Mouse (Mus musculus): ENCODE measurements around the gene Egfr. TPM values are rescaled to one million over a fixed set of nuclear protein-coding genes. Genes with fewer than 3 reads are reported as not detected.

Egfr gene
- polyA plus RNA-seq, 1 experiment, result 5.0 TPM

DNA sequence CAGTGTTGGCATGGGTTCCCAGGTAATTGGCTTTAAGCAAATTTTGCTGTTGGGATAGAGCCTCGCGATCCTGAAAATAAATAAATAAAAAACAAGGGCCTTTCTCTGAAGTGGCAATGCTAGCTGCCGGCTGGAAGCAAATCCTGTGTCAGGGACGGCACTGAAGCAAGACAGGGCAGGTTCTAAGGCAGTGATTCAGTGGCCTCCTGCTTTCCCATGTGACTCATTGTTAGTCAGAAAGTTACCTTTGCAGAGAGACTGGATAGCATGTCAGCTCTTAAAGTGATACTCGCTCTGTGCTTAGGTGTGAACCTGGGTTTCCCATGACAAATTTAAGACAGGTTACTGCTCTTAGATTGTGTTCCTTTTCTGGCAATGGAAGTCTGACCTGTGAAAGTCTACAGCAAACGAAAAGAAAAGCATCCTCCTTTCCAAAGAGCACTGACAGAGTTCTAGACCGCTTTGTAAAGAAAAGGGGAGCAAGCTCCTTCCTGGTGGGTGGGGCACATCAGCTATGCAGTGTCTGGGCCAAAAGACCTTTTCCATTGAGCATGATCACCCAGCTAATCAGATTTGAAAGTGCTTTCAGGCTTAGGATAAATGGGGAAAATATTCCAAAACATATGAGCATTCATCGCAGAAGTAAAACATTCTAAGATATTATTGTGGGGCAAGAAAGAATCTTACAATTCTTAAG is 78.7 kb downstream of the Egfr start:
- no peak for DNase-seq (ENCODE audit: low read depth)
- TF ChIP-seq POLR2A (IDR thresholded peaks at IDR 0.05; ENCODE audit: borderline replicate concordance, extremely low read depth, insufficient read depth, insufficient read length, poor library complexity, severe bottlenecking), result no peak
- TF ChIP-seq CTCF (IDR thresholded peaks at IDR 0.05; ENCODE audit: borderline replicate concordance, extremely low read depth, insufficient read depth, insufficient read length), result no peak

DNA sequence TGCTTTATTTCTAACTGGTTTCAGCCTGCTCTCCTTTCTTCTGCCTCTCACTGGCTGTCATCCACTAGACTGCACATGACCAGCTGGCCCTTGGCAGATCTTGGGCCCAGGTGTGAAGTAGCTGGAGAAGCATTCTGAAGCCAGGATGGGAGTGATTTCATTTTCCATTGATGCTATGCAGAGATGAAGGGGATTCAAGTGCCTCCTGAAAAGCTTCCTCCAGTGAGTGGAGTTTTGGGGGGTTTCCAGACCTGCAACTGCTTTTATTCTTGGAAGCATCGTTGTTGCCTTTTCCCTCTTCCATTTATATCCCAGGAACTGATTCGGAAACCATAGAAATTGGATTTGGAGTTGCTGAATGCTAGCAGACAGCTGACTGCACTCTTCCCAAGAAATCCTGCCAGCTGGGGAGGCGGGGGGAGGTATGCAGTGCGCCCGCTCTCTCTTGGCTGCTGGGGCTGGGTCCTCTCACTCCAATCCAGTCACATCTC is 80.0 kb downstream of the Egfr start:
- no peak for TF ChIP-seq CTCF (IDR thresholded peaks at IDR 0.05; ENCODE audit: borderline replicate concordance, extremely low read depth, insufficient read depth, insufficient read length)
- TF ChIP-seq POLR2A (IDR thresholded peaks at IDR 0.05; ENCODE audit: borderline replicate concordance, extremely low read depth, insufficient read depth, insufficient read length, poor library complexity, severe bottlenecking), result no peak
- peak; percentile 77 for DNase-seq (ENCODE audit: low read depth)

DNA sequence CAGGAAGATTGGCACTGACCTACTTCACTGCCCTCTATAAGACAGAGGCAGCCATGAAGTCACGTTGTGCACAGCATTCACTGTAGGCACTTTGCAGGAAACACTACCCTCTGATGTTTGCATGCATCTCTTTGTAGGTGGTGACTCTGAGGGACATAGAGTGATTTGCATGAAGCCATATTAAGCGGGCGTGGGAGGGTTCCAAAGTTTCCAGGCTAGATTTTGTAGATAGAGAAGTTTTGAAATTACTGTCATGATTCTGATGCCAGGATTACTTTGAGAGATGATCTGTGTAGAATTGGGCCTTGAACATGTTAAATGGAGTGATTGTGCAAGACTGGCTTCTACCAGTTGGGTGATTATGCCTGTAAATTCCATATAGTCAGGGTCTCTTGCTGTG is 86.8 kb downstream of the Egfr start:
- TF ChIP-seq CTCF (IDR thresholded peaks at IDR 0.05; ENCODE audit: borderline replicate concordance, extremely low read depth, insufficient read depth, insufficient read length) (no peak), POLR2A (IDR thresholded peaks at IDR 0.05; ENCODE audit: borderline replicate concordance, extremely low read depth, insufficient read depth, insufficient read length, poor library complexity, severe bottlenecking) (no peak)
- DNase-seq (ENCODE audit: low read depth), result no peak

DNA sequence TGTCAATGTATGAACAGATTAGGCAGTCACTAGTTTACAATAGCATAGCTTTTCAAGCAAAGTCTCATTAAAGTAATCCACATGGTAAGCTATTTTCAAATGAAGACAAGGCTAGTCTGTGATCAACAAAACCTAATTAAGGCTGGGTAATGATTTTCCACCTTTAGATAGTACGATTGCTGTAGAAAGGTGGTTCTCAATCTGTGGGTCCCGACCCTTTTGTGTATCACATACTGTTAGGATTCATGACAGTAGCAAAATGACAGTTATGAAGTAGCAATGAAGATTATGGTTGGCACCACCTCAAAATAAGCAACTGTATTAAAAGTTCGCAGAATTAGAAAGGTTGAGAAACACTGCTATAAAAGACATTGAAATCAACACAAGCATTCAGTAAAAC is 90.9 kb downstream of the Egfr start:
- TF ChIP-seq CTCF (IDR thresholded peaks at IDR 0.05; ENCODE audit: borderline replicate concordance, extremely low read depth, insufficient read depth, insufficient read length) (no peak), POLR2A (IDR thresholded peaks at IDR 0.05; ENCODE audit: borderline replicate concordance, extremely low read depth, insufficient read depth, insufficient read length, poor library complexity, severe bottlenecking) (no peak)
- no peak for DNase-seq (ENCODE audit: low read depth)

DNA sequence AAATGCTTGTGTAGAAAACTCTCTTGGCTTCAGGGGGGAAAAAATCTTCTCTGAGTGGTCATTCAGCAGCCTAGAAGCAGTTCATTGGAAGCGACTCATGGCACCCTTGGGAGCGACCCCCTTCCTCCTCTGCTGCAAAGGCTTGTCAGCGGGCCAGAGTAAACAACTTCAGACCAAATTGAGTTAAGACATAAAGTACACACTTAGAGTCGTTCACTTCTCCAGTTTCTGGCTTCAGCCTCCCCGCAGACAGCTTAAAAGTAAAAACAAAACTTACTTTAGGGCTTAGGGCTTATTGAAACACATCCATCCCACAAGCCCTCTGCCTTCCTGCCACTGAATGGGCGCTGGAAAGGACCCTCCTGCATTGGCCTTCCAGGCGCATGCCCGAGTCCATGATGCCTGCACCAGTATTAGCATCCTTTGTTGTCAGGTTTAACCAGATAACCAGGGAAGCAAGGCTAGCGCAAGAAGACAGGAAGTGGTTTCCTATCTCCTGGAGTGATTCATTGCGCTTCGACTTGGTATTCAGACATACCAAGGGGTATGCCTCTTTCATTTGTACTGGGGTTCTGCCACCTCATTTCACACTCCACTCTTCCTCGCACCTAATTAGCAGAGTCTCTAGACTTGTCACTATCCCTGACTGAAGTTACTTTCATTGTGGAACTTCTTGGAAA is 92.0 kb downstream of the Egfr start:
- peak; percentile 35 for DNase-seq (ENCODE audit: low read depth)
- TF ChIP-seq CTCF (IDR thresholded peaks at IDR 0.05; ENCODE audit: borderline replicate concordance, extremely low read depth, insufficient read depth, insufficient read length) (no peak), POLR2A (IDR thresholded peaks at IDR 0.05; ENCODE audit: borderline replicate concordance, extremely low read depth, insufficient read depth, insufficient read length, poor library complexity, severe bottlenecking) (no peak)

DNA sequence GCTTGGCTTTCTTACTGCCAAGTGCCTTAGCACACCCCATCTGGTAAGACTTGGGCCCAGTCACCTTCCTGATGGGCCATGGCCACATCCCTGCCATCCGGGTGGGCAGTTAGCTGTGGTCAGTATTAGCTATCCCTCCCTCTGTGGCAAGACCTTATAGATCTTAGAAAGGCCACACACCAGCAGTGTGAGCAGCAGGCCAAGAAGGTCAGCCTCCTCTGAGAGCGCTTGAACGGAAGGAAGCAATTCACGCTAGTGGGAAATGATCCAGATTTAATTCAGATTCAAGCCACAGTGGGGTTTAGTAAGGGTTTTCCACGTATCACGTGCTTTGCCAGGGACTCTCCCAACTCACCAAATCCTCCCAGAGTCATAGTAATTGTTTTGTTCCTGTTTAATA is 96.9 kb downstream of the Egfr start:
- no peak for TF ChIP-seq CTCF (IDR thresholded peaks at IDR 0.05; ENCODE audit: borderline replicate concordance, extremely low read depth, insufficient read depth, insufficient read length)
- peak; percentile 22 for DNase-seq (ENCODE audit: low read depth)

DNA sequence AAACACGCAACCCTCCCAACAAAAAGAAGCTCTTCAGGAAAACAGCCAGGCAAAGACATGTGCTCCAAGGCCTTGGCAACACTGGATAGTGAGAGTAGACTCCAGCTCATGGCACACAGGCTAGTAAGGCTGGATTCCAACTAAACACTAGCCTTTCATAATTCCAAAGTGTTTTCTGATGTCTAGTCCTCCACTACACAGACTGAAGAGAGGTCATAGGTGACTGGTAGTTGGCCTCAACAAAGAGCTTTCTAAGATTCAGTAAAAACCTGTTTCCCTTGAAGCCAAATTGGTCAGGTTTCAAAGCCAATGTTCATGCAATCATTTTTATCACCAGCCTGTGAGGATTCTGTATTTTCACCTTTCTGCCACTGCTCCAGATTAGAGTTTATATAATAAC is 99.4 kb downstream of the Egfr start:
- no peak for TF ChIP-seq POLR2A (IDR thresholded peaks at IDR 0.05; ENCODE audit: borderline replicate concordance, extremely low read depth, insufficient read depth, insufficient read length, poor library complexity, severe bottlenecking)
- TF ChIP-seq CTCF (IDR thresholded peaks at IDR 0.05; ENCODE audit: borderline replicate concordance, extremely low read depth, insufficient read depth, insufficient read length), result no peak
- DNase-seq (ENCODE audit: low read depth), result no peak

DNA sequence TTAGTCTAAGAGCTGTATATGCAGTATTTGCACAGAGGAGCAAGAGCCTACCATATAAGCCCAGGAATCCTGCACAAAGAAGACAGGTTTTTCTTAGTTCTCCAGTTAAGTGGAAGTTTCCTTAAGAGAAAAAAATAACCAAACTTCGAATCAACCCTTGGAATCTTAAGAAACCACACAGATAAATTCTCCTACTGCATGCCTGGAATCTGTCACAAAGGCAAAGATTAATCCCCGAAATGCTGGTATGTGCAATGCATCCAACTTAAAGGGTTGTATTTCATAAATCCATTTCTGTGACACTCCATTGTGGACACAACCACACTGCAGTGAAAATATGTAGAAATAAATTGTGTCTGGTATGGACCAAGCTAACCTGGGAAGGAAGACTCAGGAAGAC is 102.1 kb downstream of the Egfr start:
- no peak for DNase-seq (ENCODE audit: low read depth)
- TF ChIP-seq POLR2A (IDR thresholded peaks at IDR 0.05; ENCODE audit: borderline replicate concordance, extremely low read depth, insufficient read depth, insufficient read length, poor library complexity, severe bottlenecking), result no peak

DNA sequence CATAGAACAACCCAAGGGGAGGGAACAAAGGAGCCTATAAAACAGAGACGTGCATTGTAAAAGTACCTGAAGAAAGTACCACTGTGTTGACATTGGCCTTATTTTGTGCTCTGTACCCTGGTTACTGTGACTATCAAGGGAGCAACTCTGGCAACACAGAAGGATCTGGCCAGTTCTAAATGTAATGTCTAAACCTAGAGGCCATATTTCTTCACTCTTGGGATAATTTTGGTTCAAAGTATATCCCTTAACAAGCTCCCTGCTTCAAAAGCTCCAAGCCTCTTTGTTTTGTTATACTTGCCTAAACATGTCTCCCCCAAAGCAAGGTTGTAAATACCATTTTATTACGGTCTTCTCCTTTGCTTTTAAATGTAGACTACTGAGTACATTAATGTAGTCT is 105.3 kb downstream of the Egfr start:
- no peak for TF ChIP-seq CTCF (IDR thresholded peaks at IDR 0.05; ENCODE audit: borderline replicate concordance, extremely low read depth, insufficient read depth, insufficient read length)
- TF ChIP-seq POLR2A (IDR thresholded peaks at IDR 0.05; ENCODE audit: borderline replicate concordance, extremely low read depth, insufficient read depth, insufficient read length, poor library complexity, severe bottlenecking), result no peak
- DNase-seq (ENCODE audit: low read depth), result no peak

DNA sequence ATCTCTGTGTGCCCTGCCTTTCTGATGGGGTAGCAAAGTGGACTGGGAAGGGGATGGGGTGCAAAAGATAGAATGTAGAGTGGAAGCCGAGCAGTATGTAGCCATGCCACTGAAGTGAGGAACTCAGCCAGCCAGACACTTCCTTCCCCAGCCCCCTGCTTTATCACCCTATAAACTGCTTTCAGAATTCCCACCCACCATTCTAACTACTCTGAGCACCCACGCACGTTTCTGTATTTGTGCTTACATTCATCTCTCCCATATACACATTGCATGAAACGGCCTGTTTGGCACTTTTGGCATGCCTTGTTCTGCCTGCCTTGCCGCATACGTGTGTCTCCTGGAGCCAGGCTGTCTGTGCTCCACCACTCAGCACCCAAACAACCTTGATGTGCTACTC is 109.0 kb downstream of the Egfr start:
- no peak for TF ChIP-seq CTCF (IDR thresholded peaks at IDR 0.05; ENCODE audit: borderline replicate concordance, extremely low read depth, insufficient read depth, insufficient read length)
- TF ChIP-seq POLR2A (IDR thresholded peaks at IDR 0.05; ENCODE audit: borderline replicate concordance, extremely low read depth, insufficient read depth, insufficient read length, poor library complexity, severe bottlenecking), result no peak

DNA sequence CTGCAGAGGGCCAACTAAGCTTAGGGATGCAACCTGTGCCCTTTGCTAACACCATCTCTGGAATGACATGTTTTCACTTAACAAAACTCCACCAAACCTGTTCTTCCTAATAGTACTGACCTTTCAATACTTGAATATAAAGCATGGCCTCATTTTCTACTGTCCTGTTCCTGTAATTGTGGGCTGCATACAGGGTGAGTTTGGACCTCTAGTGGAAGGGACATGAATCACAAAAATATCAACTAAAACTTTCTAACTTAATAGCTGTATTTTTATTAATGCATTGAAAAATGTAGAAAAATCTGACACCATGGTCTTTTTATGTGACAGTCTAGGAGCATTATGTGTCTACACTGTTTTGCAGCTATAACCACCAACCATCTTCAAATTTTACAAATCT is 111.5 kb downstream of the Egfr start:
- TF ChIP-seq CTCF (IDR thresholded peaks at IDR 0.05; ENCODE audit: borderline replicate concordance, extremely low read depth, insufficient read depth, insufficient read length) (no peak), POLR2A (IDR thresholded peaks at IDR 0.05; ENCODE audit: borderline replicate concordance, extremely low read depth, insufficient read depth, insufficient read length, poor library complexity, severe bottlenecking) (no peak)
- DNase-seq (ENCODE audit: low read depth), result no peak

More for the DNA sequence above, 109.0 kb downstream of the Egfr start:
- no peak for DNase-seq (ENCODE audit: low read depth)

DNA sequence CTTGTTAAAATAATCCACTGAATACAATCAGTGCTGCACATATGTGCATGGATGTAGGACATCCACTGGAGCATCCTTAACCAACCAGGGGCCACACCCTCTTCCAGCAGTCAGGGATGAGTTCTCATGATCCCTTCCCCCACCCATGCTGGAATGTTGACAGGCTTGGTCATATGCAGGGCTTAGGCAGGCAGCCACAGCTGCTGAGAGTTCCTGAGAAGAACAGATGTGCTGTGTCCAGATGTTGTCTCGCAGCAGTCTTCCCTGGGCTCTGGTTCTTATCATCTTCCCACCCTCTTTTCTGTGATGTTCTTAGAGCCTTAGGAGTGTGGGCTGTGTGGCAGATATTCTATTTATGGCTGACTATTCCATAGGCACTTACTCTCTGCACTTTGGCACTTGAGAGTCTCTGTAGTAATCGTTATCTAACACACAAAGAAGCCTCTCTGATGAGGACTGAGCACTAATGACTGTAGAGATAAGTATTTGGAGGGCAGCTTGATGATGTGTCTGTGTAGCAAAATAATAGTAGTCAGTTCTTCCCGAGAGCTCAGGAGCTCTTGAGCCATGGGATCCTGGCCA is 113.1 kb downstream of the Egfr start:
- no peak for DNase-seq (ENCODE audit: low read depth)
- TF ChIP-seq CTCF (IDR thresholded peaks at IDR 0.05; ENCODE audit: borderline replicate concordance, extremely low read depth, insufficient read depth, insufficient read length) (no peak), POLR2A (IDR thresholded peaks at IDR 0.05; ENCODE audit: borderline replicate concordance, extremely low read depth, insufficient read depth, insufficient read length, poor library complexity, severe bottlenecking) (no peak)
